Mouse (Mus musculus): ENCODE measurements around the gene Tmem98.
A peak's percentile ranks its signal among the peaks of the same experiment; 100 is the strongest.

Tmem98 gene

DNA sequence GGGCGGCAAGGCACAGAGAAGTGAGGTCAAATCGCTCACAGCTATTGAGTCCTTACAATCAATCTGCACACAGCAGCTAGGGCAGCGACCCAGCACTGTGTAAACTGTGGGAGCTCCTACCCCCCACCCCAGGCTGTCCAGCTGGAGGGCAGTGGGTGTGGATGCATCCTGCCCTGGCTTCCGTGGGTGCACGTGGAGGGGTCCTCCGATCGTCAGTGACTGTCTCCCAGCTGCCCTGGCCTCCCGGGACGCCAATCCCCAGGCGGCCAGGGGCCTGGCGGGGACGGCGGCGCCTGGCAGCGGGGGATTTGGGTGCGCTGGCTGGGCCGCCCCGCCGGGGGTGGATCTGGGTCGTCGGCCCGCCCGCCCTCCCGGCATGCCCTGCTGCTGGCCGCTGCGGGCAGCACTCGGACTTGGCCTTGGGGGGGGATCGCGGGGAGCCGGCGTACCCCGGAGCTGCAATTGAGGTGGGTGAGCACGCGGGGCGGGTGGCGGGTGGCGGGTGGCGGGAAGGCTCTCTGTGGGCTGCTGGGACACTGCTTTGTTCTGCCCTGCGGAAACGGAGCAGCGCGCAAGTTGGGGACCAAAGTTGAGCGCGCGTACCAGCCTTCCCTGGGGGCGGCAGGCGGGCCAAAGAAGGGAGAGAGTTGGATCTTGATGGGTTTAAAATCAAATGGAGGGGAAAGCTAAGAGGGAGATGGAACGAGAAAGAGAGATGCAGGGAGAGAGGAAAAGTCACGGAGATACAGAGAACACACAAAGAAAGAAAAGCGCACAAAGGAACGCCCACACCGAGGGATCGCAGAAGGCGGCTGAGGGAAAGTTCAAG, at the start of gene Tmem98:
Gene Tmem98 (plus strand): TSS at position 183 of the 829 bp plus-strand sequence.
- DNase-seq (ENCODE audit: low spot score) = peak; percentile 55

DNA sequence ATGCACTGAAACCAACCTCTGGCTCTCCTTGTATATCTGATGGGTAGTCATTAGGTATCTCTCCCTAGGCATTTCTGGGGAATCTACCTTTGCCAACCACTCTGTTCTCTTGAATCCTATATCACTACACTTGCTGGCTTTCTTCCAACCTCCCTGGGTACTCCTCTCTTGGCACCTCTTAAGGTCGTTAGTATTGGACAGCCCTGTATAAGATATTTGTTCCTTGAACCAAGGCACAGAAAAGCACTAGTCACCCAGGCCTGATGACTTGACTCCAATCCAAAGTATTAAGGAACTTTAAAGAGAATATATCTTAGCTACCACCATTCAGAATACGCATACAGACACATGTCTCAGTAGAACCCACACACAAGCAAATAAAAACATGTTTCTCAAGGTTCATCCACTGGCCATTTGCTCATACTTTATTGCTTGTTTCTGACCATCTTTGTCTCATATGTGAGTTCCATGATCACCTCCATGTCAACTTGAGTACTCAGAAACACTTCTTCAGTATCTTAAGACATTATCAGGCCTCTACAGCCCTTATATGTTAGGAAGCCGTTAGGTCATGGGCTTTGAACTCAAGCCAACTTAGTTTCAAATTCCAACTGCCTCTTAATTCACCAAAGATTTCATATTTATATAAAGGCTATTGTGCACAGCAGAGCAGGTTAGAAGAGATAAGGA, 48.5 kb upstream of the Tmem98 start:
- DNase-seq (ENCODE audit: low spot score) = no peak

DNA sequence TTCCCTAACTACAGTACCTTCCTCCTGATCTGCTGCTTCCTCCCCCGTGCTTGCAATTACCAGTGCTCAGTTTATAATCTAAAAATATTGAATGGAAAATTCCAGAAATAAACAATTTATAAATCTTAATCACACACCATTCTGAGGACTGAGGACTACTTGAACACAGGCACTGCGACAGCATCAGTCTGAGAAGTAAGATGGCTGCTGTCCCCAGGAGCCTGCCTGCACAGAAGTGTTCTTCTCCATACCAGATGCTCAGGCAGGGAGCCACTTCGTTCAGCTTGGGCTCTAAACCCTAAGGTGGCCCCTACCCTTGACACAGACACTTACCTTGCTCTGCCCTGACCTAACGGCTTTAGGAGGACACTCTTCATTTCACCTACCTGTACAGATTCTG, 47.9 kb upstream of the Tmem98 start:
- DNase-seq (ENCODE audit: low spot score) = no peak

GRCm38 (mm10) chr11:80766068-80766467, 43.9 kb upstream of the Tmem98 start:
- DNase-seq (ENCODE audit: low spot score) = no peak

DNA sequence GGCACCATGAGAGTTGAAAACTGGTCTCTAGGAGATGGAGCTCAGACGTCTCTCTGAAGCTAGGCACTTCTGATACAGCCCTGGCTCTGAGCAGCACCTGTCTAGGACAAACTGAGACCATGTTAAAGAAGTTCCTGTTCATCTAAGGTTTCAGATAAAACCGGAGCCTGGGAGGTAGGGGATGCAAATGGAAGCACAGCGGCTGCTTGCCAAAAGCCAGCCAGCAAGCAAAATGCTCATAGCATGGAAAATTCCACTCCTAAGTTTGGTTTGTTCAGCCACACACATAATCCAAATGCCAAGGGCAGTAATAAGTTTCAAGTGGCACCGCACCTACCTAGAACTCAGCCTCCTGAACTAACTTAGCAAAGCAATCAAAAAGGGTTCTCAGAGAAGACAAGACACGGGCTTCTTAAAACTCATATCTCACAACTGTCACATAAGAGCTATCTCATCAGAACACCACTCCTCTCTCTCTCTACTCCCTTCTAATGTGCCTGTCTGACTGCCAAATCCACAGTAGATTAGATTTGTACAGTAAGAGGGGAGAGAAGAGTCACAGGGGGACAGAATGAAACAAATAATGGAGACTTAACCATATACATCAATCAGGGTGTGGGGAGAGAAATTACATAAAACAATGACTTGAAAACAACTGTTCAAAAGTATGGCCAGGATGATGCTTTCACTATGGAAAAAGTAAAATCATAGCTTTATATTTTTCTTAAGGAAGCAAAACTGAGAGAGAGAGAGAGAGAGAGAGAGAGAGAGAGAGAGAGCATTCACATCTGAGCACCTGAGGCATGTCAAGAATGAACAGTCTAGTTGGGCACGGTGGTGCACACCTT, 43.3 kb upstream of the Tmem98 start:
- DNase-seq (ENCODE audit: low spot score) = no peak

- no peak for DNase-seq (ENCODE audit: low spot score)
These were observed 42.7 kb upstream of the Tmem98 start for GRCm38 (mm10) chr11:80767320-80767617.

- no peak for DNase-seq (ENCODE audit: low spot score)
These were observed 38.8 kb upstream of the Tmem98 start for GRCm38 (mm10) chr11:80771186-80771585.

GRCm38 (mm10) chr11:80771596-80772250, 38.3 kb upstream of the Tmem98 start:
- DNase-seq (ENCODE audit: low spot score) = no peak

DNA sequence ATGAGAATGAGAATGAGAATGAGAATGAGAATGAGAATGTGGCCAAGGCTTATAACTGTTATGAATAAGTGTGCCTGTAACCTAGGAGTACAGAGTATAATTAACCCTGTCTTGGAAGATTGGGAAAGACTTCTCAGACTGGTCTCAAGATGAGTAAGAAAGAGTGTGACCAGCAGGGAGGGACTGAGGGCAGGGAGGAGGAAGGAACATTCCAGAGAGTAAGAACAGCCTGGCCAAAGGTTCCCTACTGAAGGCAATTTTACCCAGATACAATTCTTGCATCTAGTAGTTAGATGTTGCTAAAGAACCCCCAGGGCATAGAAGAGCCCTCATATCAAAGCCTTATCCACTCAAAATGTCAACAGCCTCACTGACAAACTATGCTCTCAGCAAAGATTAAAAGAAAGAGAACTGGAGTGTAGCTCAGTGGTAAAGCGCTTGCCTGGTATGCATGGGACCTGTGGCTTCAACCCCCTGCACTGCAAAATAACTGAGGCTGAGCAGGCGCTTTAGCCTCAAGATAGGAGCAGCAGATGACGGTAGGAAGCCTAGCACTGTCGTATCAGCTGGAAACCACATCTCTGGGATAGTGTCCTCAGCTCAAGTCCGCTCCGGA, 37.3 kb upstream of the Tmem98 start:
- DNase-seq (ENCODE audit: low spot score) = no peak

GRCm38 (mm10) chr11:80775535-80775934, 34.4 kb upstream of the Tmem98 start:
- DNase-seq (ENCODE audit: low spot score) = no peak

DNA sequence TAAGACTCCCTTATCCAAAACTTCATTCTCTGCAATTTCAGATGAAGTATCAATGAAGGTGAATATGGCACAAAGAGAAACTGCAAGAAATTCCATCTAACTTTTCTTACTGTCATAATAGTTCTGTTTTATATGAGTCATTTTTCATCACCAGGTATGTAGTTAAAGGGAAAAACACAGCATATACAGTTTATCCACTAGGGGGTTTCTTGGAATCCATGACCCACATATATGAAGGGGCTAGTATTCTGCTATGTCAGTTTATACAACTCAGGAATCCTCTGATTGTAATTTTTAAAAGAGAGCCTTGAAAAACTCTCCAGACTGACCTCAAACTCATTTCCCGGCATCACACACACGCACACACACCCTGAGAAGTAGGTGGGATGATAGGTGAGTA, 32.3 kb upstream of the Tmem98 start:
- no peak for DNase-seq (ENCODE audit: low spot score)

GRCm38 (mm10) chr11:80778157-80778556, 31.8 kb upstream of the Tmem98 start:
- DNase-seq (ENCODE audit: low spot score) = no peak

DNA sequence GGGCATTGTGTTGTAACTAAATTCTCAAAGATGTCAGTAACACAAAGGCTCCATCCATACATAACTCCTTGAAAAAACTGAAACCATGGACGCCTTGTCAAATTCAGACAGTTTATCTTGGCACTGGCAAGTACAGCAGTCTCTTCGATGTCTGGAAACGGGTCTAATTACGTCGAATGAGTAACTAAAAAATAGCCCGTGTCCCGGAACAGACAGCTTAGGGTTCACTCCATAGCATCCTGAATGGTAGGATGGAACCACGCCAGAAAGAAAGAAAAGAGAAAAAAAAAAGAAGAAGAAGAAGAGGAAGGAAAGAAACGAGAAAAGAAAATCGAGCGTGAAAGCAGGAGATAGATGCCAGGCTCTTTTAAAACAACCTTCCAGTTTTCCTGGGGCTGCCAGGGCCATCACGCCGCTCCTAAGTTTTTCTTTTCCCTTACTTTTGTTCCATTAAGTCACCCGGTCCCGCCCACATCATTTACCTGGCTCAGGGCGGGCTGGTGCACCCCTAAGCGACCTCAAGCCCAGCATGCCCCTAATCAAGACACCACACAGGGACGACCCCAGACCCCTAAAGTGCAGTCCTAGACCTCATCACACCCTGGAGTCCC, 31.0 kb upstream of the Tmem98 start:
- DNase-seq (ENCODE audit: low spot score) = no peak

DNA sequence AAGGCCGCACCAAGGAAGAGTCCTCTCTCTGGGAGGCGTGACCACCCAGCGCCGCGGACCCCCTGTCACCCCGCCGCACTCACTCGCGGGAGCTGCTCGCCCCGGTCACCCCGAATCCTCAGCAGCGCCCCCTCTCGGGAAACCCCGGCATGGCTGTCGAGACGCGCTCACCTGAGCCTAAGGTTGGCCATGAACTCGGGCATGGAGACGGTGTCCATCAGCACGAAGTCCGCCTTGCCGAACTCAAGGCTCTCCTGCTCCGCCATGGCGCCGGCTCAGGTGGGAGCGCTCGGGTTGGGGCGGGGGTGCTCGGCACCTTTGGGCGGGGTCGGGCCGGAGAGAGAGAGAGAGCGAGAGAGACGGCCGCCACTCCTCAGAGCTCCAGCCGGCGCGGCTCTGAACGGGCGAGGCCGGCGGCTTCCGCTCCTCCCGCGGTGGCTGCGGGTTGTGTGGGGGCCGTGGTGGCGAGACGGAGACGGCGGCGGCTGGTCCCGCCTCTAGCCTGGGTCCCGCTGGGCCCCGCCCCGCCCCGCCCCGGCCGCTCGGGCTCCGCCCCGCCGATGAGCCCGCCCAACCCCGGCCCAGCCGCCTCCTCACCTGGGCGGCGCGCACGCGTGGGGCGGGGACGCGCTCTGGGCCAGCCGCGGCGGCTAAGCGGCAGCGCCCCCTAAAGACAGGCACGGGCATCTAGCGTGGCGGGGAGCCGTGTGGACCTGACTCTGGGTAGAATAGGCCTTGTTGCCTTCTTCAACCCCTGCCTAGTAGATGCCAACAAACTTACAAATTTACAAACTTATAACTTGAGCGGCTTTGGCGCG, 30.2 kb upstream of the Tmem98 start, which contains the start of gene Myo1d:
Gene Myo1d (minus strand): TSS at position 499 of the 818 bp plus-strand sequence.
- DNase-seq (ENCODE audit: low spot score) = peak; percentile 79

DNA sequence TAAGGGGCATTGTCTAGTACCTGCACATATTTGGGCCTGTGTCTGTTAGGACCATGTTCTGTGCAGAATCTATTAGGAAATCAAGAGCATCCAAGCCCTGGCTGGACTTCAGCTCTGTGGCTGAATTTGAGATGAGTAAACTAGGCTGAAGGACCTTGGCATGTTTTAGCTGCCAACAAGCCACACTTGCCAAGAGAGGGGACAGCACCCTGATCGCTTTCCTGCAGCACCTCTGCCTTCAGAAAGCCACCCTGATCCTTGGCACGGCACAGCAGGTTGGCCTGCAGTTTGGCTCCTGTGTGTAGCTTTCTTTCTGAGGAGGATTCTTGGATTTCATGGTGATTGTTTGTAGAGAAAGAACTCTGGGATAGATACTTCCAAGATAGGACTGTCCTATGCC, 28.4 kb upstream of the Tmem98 start:
- no peak for DNase-seq (ENCODE audit: low spot score)

- no peak for DNase-seq (ENCODE audit: low spot score)
These were observed 26.5 kb upstream of the Tmem98 start for GRCm38 (mm10) chr11:80783460-80783859.

DNA sequence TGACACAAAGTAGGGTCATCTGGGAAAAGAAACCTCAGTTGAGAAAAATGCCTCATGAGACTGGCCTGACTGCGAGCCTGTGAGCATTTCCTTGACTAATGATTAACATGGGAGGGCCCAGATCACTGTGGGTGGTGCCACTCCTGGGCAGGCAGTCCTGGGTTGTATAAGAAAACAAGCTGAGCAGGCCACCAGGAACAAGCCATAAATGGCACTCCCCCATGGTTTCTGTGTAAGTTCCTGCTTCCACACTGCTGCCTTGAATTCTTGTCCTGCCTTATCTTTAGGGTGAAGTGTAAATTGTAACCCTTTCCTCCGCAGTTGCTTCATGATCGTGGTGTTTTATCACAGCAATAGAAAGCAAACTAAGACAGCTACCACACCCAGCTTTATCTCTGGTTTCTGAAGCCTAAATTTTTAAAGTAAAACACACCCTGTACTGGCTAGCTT, 25.7 kb upstream of the Tmem98 start:
- peak; percentile 32 for DNase-seq (ENCODE audit: low spot score)

- DNase-seq (ENCODE audit: low spot score) = no peak
These were observed 24.3 kb upstream of the Tmem98 start for GRCm38 (mm10) chr11:80785672-80786071.

- DNase-seq (ENCODE audit: low spot score) = no peak
These were observed 20.2 kb upstream of the Tmem98 start for GRCm38 (mm10) chr11:80789647-80790240.

DNA sequence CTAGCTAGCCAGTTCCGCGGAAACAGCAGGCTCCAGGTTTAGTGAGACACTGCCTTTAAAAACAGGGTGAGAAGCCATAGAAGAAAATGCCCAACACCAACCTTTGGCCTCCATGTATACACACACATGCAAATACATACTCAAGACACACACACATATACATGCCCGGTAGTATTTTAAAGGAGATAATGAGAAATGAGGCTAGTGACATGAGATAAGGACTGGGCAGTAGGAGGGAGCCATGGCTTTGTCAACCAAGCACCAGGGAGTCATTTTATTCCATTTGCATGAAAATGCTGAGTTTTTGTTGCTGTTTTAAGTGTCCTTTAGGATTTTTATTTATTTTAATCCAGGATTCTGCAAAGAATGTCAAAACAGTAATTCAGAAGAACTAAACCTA, 19.6 kb upstream of the Tmem98 start:
- no peak for DNase-seq (ENCODE audit: low spot score)

Measured in ovary, adult 18-20 months (tissue).